Mouse (Mus musculus): ENCODE measurements around the gene Mta3. TPM values are rescaled to one million over a fixed set of nuclear protein-coding genes. Genes with fewer than 3 reads are reported as not detected.

Gene Mta3
- polyA plus RNA-seq (2012; fragmentation: generic; extraction: Trizol) = 25.7 TPM
- long read RNA-seq, experiment 1, transcript Mta3-203 (14 exons, 1,723 nt) = major isoform, 9 of 19 reads
- long read RNA-seq, experiment 1, partial matches to known transcripts = 3 of 19 reads
- long read RNA-seq, experiment 1, other reads (novel, unspliced or antisense) = 4 of 19 reads
- long read RNA-seq, experiment 2, transcript Mta3-202 (14 exons, 1,728 nt) = minor isoform, 27 of 105 reads
- long read RNA-seq, experiment 2, transcript Mta3-203 (14 exons, 1,723 nt) = major isoform, 47 of 105 reads
- long read RNA-seq, experiment 2, partial matches to known transcripts = 5 of 105 reads
- long read RNA-seq, experiment 2, other reads (novel, unspliced or antisense) = 26 of 105 reads

DNA sequence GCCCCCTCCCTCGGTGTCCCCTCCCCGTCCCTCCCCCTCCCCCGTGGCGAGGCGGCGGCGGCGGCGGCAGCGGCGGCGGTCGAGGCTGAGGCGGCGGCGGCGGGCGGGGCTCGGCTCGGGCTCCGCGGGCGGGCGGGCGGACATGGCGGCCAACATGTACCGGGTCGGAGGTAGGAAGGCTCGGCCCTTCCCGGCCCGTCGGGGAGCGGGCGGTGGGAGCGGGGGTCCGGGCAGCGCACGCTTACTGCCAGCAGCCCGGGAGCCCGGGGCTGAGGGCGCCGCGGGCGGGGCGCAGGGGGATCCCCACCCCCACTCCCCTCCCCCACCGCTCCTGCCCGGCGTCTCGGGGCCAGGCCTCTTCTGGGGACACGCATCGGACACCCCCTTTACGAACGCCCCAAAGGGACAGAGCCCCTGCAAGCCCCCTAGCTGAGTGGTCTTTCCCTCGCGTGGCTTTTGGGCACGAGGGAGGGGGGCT lies at the start of gene Mta3:
TSS of gene Mta3 (plus strand) at position 48 of the 478 bp plus-strand sequence.
- H3ac ChIP-seq (ENCODE audit: control insufficient read depth, insufficient read length, low read depth) = peak within 1 kb of the TSS; percentile 86
- TF ChIP-seq FOSL1 (IDR thresholded peaks at IDR 0.05; ENCODE audit: insufficient read depth, low read length, poor library complexity, severe bottlenecking) (no peak), USF1 (IDR thresholded peaks at IDR 0.05; ENCODE audit: low read depth) (no peak), CTCF (IDR thresholded peaks at IDR 0.05; ENCODE audit: control insufficient read depth, insufficient read depth, insufficient read length) (no peak), MAX (IDR thresholded peaks at IDR 0.05) (no peak), MYOD1 (IDR thresholded peaks at IDR 0.05; ENCODE audit: control insufficient read depth, insufficient read length, low read depth) (no peak), CEBPB (IDR thresholded peaks at IDR 0.05; ENCODE audit: low read depth) (no peak), MYOG (IDR thresholded peaks at IDR 0.05; ENCODE audit: control insufficient read depth, extremely low read depth, insufficient read length) (no peak)
- H3K79me2 ChIP-seq (ENCODE audit: control insufficient read depth, insufficient read depth) = peaks cover 6% of the 10 kb centered on the region
- H3K27me3 ChIP-seq (ENCODE audit: control insufficient read depth, insufficient read depth, insufficient read length) = no peaks in the 10 kb centered on the region
- no peaks in the 10 kb centered on the region for H3K79me3 ChIP-seq (ENCODE audit: low read depth)
- peak within 1 kb of the TSS; percentile 49 for H3K4me3 ChIP-seq (ENCODE audit: insufficient read depth, poor library complexity, severe bottlenecking)
- H3K36me3 ChIP-seq (ENCODE audit: control insufficient read depth, insufficient read depth) = no peaks in the 10 kb centered on the region

DNA sequence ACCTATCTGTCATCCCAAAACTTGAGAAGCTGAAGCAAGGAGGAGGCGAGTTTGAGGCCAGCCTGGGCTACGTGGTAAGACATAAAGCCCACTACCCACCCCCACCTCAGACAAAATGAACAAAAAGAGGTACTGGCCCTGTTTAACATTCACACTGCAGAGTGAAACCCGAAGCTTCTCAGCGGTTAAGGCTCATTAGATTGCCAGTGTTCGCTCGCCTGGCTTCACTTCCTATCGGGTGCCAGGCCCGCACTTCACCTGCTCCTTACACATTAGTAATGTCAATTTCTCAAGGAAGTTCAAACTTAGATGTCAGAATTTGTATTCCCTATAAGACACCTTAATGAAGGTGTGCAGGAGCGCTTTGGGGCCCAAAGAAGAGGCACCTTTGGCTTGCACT lies 48.6 kb upstream of the Mta3 start:
- Histone ChIP-seq H3K79me3 (ENCODE audit: low read depth) (no peaks in the 10 kb centered on the region), H3K4me3 (ENCODE audit: insufficient read depth, poor library complexity, severe bottlenecking) (no peak overlapping the region), H3ac (ENCODE audit: control insufficient read depth, insufficient read length, low read depth) (no peak overlapping the region), H3K79me2 (ENCODE audit: control insufficient read depth, insufficient read depth) (no peaks in the 10 kb centered on the region), H3K36me3 (ENCODE audit: control insufficient read depth, insufficient read depth) (no peaks in the 10 kb centered on the region), H3K27me3 (ENCODE audit: control insufficient read depth, insufficient read depth, insufficient read length) (no peaks in the 10 kb centered on the region)
- TF ChIP-seq FOSL1 (IDR thresholded peaks at IDR 0.05; ENCODE audit: insufficient read depth, low read length, poor library complexity, severe bottlenecking) = no peak
- no peak for TF ChIP-seq USF1 (IDR thresholded peaks at IDR 0.05; ENCODE audit: low read depth)
- TF ChIP-seq MAX (IDR thresholded peaks at IDR 0.05) = no peak
- TF ChIP-seq MYOD1 (IDR thresholded peaks at IDR 0.05; ENCODE audit: control insufficient read depth, insufficient read length, low read depth) = no peak
- no peak for TF ChIP-seq CTCF (IDR thresholded peaks at IDR 0.05; ENCODE audit: control insufficient read depth, insufficient read depth, insufficient read length)
- no peak for TF ChIP-seq CEBPB (IDR thresholded peaks at IDR 0.05; ENCODE audit: low read depth)
- no peak for TF ChIP-seq MYOG (IDR thresholded peaks at IDR 0.05; ENCODE audit: control insufficient read depth, extremely low read depth, insufficient read length)

GRCm38 (mm10) chr17:83658943-83659342 lies 47.0 kb upstream of the Mta3 start:
- Histone ChIP-seq H3ac (ENCODE audit: control insufficient read depth, insufficient read length, low read depth) (no peak overlapping the region), H3K4me3 (ENCODE audit: insufficient read depth, poor library complexity, severe bottlenecking) (no peak overlapping the region), H3K79me3 (ENCODE audit: low read depth) (no peaks in the 10 kb centered on the region), H3K79me2 (ENCODE audit: control insufficient read depth, insufficient read depth) (no peaks in the 10 kb centered on the region), H3K27me3 (ENCODE audit: control insufficient read depth, insufficient read depth, insufficient read length) (no peaks in the 10 kb centered on the region), H3K36me3 (ENCODE audit: control insufficient read depth, insufficient read depth) (no peaks in the 10 kb centered on the region)
- TF ChIP-seq CEBPB (IDR thresholded peaks at IDR 0.05; ENCODE audit: low read depth) (no peak), MYOD1 (IDR thresholded peaks at IDR 0.05; ENCODE audit: control insufficient read depth, insufficient read length, low read depth) (no peak), USF1 (IDR thresholded peaks at IDR 0.05; ENCODE audit: low read depth) (no peak), MAX (IDR thresholded peaks at IDR 0.05) (no peak), CTCF (IDR thresholded peaks at IDR 0.05; ENCODE audit: control insufficient read depth, insufficient read depth, insufficient read length) (no peak), MYOG (IDR thresholded peaks at IDR 0.05; ENCODE audit: control insufficient read depth, extremely low read depth, insufficient read length) (no peak), FOSL1 (IDR thresholded peaks at IDR 0.05; ENCODE audit: insufficient read depth, low read length, poor library complexity, severe bottlenecking) (no peak)

DNA sequence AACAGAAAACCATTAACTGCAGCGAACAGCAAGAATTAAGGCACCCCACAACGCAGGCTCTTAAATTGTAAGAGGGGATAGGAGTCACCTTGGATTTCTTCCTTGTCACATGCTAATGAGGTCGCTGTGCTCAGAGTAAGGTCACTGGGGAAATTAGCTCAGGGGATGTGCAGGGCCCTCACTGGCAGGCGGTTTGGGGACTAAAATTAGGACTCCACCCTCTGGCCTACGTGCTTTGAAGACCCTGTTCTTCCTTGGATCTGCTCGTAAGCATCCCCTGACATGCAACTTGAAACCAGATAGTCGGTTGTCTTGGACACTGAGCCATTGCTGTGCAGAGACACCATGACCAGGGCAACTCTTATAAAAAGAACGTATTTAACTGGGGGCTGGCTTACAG lies 41.2 kb upstream of the Mta3 start:
- no peak overlapping the region for H3K4me3 ChIP-seq (ENCODE audit: insufficient read depth, poor library complexity, severe bottlenecking)
- H3K36me3 ChIP-seq (ENCODE audit: control insufficient read depth, insufficient read depth) = no peaks in the 10 kb centered on the region
- no peaks in the 10 kb centered on the region for H3K79me2 ChIP-seq (ENCODE audit: control insufficient read depth, insufficient read depth)
- H3K79me3 ChIP-seq (ENCODE audit: low read depth) = no peaks in the 10 kb centered on the region
- no peak overlapping the region for H3ac ChIP-seq (ENCODE audit: control insufficient read depth, insufficient read length, low read depth)
- no peaks in the 10 kb centered on the region for H3K27me3 ChIP-seq (ENCODE audit: control insufficient read depth, insufficient read depth, insufficient read length)
- TF ChIP-seq MAX (IDR thresholded peaks at IDR 0.05) (no peak), MYOD1 (IDR thresholded peaks at IDR 0.05; ENCODE audit: control insufficient read depth, insufficient read length, low read depth) (no peak), USF1 (IDR thresholded peaks at IDR 0.05; ENCODE audit: low read depth) (no peak), MYOG (IDR thresholded peaks at IDR 0.05; ENCODE audit: control insufficient read depth, extremely low read depth, insufficient read length) (no peak), FOSL1 (IDR thresholded peaks at IDR 0.05; ENCODE audit: insufficient read depth, low read length, poor library complexity, severe bottlenecking) (no peak), CEBPB (IDR thresholded peaks at IDR 0.05; ENCODE audit: low read depth) (no peak), CTCF (IDR thresholded peaks at IDR 0.05; ENCODE audit: control insufficient read depth, insufficient read depth, insufficient read length) (no peak)

DNA sequence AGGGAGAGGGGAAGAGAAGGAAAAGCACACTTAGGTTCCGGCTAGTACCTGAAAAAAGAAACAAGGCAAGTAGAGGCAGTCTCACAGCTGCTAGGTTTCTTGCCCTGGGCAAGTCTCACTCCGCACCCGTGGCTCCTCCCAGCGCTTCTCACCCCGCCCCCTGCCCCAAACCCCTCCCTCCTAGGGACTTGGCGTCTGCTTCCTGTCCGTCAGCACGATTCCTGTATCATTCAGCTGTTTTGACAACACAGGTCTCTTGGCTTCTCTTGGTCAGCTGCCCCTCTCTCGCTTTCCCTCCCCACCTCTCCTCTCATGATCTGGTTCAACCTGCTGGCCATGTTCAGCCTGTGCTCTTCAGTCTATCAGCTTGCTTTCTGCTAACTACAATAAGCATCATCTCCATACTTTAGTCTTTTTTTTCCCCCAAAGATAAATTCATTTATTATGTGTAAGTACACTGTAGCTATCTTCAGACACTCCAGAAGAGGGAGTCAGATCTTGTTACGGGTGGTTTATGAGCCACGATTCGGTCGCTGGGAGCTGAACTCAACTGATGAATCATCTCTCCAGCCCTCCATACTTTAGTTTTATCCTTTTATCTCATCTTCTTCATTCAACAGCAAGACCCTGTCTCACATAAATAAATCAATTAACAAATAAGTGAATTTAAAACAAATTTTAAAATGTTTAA lies 39.2 kb upstream of the Mta3 start:
- no peaks in the 10 kb centered on the region for H3K27me3 ChIP-seq (ENCODE audit: control insufficient read depth, insufficient read depth, insufficient read length)
- TF ChIP-seq MAX (IDR thresholded peaks at IDR 0.05) (no peak), MYOG (IDR thresholded peaks at IDR 0.05; ENCODE audit: control insufficient read depth, extremely low read depth, insufficient read length) (no peak), CEBPB (IDR thresholded peaks at IDR 0.05; ENCODE audit: low read depth) (no peak), USF1 (IDR thresholded peaks at IDR 0.05; ENCODE audit: low read depth) (no peak), MYOD1 (IDR thresholded peaks at IDR 0.05; ENCODE audit: control insufficient read depth, insufficient read length, low read depth) (no peak), FOSL1 (IDR thresholded peaks at IDR 0.05; ENCODE audit: insufficient read depth, low read length, poor library complexity, severe bottlenecking) (no peak), CTCF (IDR thresholded peaks at IDR 0.05; ENCODE audit: control insufficient read depth, insufficient read depth, insufficient read length) (no peak)
- no peaks in the 10 kb centered on the region for H3K79me3 ChIP-seq (ENCODE audit: low read depth)
- no peak overlapping the region for H3K4me3 ChIP-seq (ENCODE audit: insufficient read depth, poor library complexity, severe bottlenecking)
- no peaks in the 10 kb centered on the region for H3K36me3 ChIP-seq (ENCODE audit: control insufficient read depth, insufficient read depth)
- no peak overlapping the region for H3ac ChIP-seq (ENCODE audit: control insufficient read depth, insufficient read length, low read depth)
- H3K79me2 ChIP-seq (ENCODE audit: control insufficient read depth, insufficient read depth) = no peaks in the 10 kb centered on the region

Data from C2C12 (cell line).